Mouse (Mus musculus) naive thymus-derived CD4-positive, alpha-beta T cell, adult 5 months (primary cell): ENCODE data around the gene Ttyh3. TPM values are rescaled to one million over a fixed set of nuclear protein-coding genes. Genes with fewer than 3 reads are reported as not detected.

Experiments
- polyA plus RNA-seq: library from polyadenylated mRNA; unstranded; fragments of 100-300 nt; shearing (Covaris generic); gene quantifications from one replicate; pipeline ENCODE4 v1.2.1, GENCODE M21; 2017

The Ttyh3 gene
- 54.6 TPM for polyA plus RNA-seq

DNA sequence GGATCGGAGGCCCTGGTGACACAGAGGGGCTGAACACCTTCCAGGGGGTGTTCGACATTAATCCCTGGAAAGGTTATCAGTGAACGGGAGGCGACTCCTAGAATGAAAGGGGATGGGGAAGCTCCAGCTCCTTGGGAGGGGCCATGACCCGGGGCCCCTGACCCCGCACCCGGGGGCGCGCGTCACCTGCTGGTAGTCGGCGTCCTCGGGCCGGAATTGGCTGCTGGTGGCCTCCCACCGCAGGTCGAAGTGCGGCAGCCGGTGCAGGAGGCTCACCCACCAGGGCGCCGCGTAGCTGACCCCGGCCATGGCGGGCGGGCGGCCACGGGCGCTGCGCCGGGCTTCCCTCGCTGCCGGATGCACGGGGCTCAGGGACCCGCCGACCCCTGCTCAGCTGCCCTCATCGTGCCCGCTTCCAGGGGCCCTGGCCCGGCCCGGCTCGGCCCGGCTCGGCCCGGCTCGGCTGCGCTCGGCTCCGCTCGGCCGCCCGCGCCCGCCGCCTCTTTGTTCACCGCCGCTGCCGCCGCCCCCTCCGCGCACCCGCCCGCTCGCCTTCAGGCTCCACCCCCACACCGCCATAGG is at the start of gene Ttyh3:
Gene Ttyh3, minus strand, starts transcription at position 513 of the 582 bp plus-strand sequence.

DNA sequence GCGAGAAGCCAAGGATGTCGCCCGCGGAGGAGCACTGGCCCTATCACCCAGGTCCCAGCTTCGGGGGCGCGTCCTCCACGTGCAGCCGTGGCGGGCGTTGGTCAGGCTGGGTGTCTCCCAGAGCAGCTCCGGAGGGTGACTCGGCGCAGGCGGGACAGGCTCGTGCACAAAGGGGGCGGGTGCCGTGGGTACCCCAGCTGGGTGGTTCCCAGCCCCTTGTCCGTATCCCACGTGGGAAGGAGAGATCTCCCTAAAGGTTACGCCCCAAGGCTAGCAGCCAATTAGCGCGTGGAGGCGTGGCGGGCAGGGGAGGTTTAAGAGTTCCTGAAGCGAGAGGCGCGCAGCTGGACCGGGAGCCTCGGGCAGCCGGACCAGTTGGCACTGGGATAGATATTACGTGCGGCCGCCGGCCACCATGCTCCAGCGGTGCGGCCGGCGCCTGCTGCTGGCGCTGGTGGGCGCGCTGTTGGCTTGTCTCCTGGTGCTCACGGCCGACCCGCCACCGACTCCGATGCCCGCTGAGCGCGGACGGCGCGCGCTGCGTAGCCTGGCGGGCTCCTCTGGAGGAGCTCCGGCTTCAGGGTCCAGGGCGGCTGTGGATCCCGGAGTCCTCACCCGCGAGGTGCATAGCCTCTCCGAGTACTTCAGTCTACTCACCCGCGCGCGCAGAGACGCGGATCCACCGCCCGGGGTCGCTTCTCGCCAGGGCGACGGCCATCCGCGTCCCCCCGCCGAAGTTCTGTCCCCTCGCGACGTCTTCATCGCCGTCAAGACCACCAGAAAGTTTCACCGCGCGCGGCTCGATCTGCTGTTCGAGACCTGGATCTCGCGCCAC is 41.6 kb downstream of the Ttyh3 start, which contains the start of gene Lfng:
Gene Lfng, plus strand, starts transcription at position 320 of the 835 bp plus-strand sequence.

Other genes with a start within 250 kb of the Ttyh3 start
- 198 TPM for gene Eif3b, start 229.7 kb downstream of the Ttyh3 start, polyA plus RNA-seq
- not detected for gene Gm4869, start 203.4 kb downstream of the Ttyh3 start, polyA plus RNA-seq
- gene Chst12, start 143.5 kb downstream of the Ttyh3 start, polyA plus RNA-seq, result 9.4 TPM
- 2.2 TPM for gene Grifin, start 84.0 kb downstream of the Ttyh3 start, polyA plus RNA-seq
- 146 TPM for gene Lfng, start 41.7 kb downstream of the Ttyh3 start, polyA plus RNA-seq
- gene Iqce, start 53.3 kb upstream of the Ttyh3 start, polyA plus RNA-seq, result 24.9 TPM
- 19.6 TPM for gene Brat1, start 56.0 kb upstream of the Ttyh3 start, polyA plus RNA-seq
- 4.4 TPM for gene Amz1, start 75.1 kb upstream of the Ttyh3 start, polyA plus RNA-seq
- gene Gna12, start 181.4 kb upstream of the Ttyh3 start, polyA plus RNA-seq, result 33.9 TPM